Mouse (Mus musculus): ENCODE measurements around the gene Ccdc187.

Gene Ccdc187

GRCm38 (mm10) chr2:26223961-26224360 lies 70.4 kb downstream of the Ccdc187 start:
- CTCF ChIA-PET, result no interaction called here

GRCm38 (mm10) chr2:26214526-26214925 lies 79.8 kb downstream of the Ccdc187 start:
- CTCF ChIA-PET, result no interaction called here

GRCm38 (mm10) chr2:26209566-26209965 lies 84.8 kb downstream of the Ccdc187 start:
- CTCF ChIA-PET, result no interaction called here

- CTCF ChIA-PET, result no interaction called here
These were observed 86.1 kb downstream of the Ccdc187 start, which contains the start of gene Lhx3 for GRCm38 (mm10) chr2:26208126-26208789. TSS of gene Lhx3 (minus strand) at chr2:26208289.

- CTCF ChIA-PET, result no interaction called here
These were observed 86.8 kb downstream of the Ccdc187 start for GRCm38 (mm10) chr2:26207559-26207958.

GRCm38 (mm10) chr2:26205761-26206160 lies 88.6 kb downstream of the Ccdc187 start:
- CTCF ChIA-PET, result no interaction called here

GRCm38 (mm10) chr2:26205126-26205525 lies 89.2 kb downstream of the Ccdc187 start:
- CTCF ChIA-PET, result no interaction called here

GRCm38 (mm10) chr2:26202849-26203475 lies 91.4 kb downstream of the Ccdc187 start:
- CTCF ChIA-PET, result no interaction called here

- CTCF ChIA-PET, result no interaction called here
These were observed 92.2 kb downstream of the Ccdc187 start for GRCm38 (mm10) chr2:26201926-26202848.

GRCm38 (mm10) chr2:26198488-26198887 lies 95.9 kb downstream of the Ccdc187 start:
- CTCF ChIA-PET, result no interaction called here

- CTCF ChIA-PET, result no interaction called here
These were observed 99.6 kb downstream of the Ccdc187 start for GRCm38 (mm10) chr2:26194552-26195339.
